Mouse (Mus musculus) frontal cortex, postnatal 10 days (tissue): ENCODE data around the gene Dgkq.
"Not testable (repeated sequence)": the region's sequence is repeated elsewhere in the genome, so short reads cannot be mapped to it uniquely, and the experiment has no call there.

ENCODE experiments used
- DNase-seq, 2 experiments: peaks; one replicate each; pipeline ENCODE4 v3.0.0; 2022; ENCODE audit warnings: low spot score in 2 of 2, mixed read lengths in 1 of 2

Dgkq gene

DNA sequence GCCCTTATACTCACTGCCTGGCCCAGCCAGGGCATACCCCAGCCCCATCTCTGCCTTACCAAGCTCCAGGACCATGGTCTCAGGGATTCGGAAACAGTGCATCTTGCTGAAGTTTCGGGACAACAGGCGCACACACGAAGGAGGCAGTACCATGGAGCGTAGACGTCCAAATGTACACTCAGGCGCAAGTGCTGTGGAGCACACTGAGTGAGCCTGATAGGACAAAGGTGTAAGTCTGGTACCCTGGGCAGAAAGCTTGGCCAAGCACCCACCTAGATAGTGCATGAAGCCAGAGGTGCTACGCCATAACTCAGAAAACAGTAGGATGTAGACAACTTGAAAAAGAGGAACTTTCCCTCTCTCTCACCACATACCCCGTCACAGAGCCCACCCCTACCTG, 14.1 kb downstream of the Dgkq start:
- DNase-seq: no peak

DNA sequence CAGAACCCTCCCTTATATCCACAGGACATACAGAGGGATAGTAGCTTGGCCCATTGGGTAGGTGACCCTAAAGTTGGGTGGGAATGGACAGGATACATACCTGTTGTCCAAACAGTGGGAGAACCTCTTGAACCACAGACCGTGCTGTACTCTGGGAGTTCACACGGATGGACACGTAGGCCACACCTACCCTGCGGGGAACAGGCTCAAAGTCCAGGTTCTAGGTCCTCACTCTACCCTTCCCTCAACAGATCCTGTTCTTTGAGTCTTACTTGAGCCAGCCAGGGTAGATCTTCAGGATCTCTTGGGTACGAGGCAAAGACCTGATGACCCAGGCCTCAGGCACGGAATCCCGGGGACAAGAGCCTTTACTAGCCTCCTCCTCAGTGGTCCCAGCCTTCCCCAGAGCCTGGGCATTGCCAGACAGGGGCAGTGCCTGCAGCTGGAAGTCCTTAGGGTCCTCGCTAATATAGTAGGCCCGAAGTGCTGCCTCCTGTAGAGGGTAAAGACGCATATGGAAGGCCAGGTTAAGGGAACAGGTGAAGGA, 15.0 kb downstream of the Dgkq start:
- no peak for DNase-seq

DNA sequence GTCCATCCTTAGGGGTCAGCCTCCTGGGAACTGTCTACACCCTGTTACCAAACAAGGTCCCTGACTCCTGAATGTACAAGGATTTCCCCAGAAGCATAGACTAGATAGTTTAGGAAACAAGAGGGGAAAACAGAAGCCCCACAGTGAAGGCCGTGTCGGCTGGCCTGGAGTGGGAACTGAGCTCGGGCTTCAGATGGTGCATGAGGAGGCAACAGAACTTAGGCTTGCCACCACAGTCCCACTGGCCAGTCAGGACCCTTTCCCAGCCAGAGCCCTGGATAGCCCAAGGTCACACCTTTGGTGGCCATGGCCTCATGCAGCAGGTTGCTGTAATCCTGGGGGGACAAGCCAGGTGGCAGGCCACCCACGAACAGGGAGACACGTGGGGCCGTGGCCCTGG, 16.1 kb downstream of the Dgkq start:
- DNase-seq: no peak

GRCm38 (mm10) chr5:108651823-108652222, 17.6 kb downstream of the Dgkq start:
- DNase-seq: no peak

DNA sequence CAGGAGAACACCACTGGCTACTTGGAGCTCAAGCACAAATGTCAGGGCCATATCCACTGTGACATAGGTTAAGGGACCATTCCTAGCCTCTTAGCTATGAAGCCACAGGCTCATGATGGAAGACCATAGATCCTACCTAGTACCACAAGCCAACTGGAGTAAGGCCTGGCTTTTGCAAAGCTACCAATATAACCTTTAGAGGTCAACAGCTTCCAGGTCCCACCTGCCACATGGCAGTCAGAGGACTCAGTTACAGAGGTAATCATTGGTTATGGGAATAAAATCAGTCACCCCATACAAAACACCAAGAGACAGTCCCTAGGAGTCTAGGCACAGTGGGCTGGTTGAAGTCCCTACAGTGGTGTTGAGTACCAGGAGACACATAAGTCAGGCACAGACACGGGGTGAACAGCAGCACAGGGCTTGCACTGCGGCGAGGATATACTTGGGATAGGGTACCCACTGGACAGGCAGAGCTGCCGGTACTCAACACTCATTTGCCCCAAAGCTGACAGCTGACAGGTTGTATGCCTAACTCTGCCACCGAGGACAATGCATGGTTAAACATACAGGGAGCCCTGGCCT, 18.2 kb downstream of the Dgkq start:
- no peak for DNase-seq

GRCm38 (mm10) chr5:108650341-108650740, 19.1 kb downstream of the Dgkq start:
- DNase-seq: no peak

- no peak for DNase-seq
Observed at GRCm38 (mm10) chr5:108648937-108649576, 20.4 kb downstream of the Dgkq start.

GRCm38 (mm10) chr5:108647820-108648465, 21.5 kb downstream of the Dgkq start:
- no peak for DNase-seq

- no peak for DNase-seq
Observed at GRCm38 (mm10) chr5:108647311-108647710, 22.2 kb downstream of the Dgkq start.

- no peak for DNase-seq
Observed at GRCm38 (mm10) chr5:108646343-108646660, 23.2 kb downstream of the Dgkq start.

DNA sequence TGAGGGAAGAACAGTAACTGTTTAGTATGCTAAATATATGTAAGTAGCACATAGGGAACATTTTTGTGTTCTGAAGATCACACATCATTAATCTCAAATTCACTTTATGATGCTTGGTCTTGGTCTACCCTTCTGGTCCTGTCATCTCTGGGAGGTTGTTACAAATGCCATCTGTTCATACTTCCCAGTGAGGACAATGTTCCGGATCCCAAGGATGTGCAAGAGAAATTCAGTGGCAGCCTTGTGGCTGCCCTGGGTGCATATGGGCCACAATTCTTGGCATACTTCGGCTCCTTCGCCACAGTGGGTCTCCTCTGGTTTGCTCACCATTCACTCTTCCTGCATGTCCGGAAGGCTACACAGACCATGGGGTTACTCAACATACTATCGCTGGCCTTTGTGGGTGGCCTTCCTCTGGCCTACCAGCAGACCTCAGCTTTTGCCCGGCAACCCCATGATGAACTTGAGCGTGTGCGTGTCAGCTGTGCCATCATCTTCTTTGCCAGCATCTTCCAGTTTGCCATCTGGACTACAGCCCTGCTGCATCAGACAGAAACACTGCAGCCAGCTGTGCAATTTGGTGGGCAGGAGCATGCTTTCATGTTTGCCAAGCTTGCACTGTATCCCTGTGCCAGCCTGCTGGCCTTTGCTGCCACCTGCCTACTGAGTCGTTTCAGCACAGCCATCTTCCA, 23.7 kb downstream of the Dgkq start:
- no peak for DNase-seq

GRCm38 (mm10) chr5:108643674-108644073, 25.8 kb downstream of the Dgkq start:
- DNase-seq: no peak

GRCm38 (mm10) chr5:108636172-108636571, 33.3 kb downstream of the Dgkq start:
- DNase-seq: no peak

- not testable (repeated sequence) for DNase-seq
Observed at GRCm38 (mm10) chr5:108634088-108634487, 35.4 kb downstream of the Dgkq start.

DNA sequence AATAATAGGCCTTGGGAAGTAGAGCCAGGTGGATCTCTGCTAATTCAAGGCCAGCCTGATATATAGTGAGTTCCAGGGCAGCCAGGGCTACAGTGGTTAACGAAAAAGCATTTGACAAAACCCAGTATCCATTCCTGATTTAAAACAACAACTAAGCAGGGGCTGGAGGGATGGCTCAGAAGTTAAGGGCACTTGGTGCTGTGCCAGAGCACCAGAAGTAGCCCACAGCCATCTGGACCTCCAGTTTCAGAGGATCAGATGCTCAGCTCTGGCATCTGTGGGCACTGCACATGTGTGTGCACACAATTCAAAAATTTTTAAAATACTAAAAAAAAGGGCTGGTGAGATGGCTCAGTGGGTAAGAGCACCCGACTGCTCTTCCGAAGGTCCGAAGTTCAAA, 35.8 kb downstream of the Dgkq start:
- DNase-seq: no peak

- peak; percentile 87 to 92 for DNase-seq
Observed at GRCm38 (mm10) chr5:108629634-108630483, 39.6 kb downstream of the Dgkq start, which contains the start of the genes Gak and Tmem175. Gene Gak, minus strand, starts transcription at chr5:108629755. Gene Tmem175, plus strand, starts transcription at chr5:108629770.

DNA sequence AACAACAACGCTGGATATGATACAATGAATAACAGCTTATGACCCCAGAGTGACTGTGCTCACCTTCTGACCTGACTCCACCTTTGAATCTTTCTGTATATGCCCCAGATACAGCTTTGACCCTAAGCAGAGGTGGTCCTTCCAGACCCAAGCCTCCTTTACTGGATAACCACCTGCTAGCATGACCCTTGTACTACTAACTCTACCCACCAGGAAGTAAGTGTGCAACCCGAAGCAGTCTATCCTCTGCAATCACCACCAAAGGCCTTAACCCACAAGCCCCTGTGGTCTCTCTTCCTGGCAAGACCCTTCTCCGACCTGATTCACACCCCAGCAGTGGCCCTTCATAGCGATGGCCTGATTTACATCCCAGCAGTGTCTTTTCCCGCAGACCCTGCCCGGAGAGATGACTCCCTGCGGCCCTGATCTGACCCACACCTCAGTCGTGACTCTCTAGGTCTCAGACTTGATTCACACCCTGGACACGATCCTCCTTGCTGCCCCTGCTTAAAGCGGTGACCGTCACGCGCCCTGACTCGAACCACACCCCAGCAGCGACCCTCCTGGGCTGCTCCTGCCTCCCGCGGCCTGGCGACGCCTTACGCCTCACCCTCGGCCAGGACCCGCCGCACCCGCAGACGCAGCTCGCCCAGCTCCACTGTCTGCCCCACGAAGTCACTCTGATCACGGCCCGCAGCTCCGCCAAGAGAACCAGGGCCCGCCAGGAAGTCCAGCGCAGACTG, 40.4 kb downstream of the Dgkq start:
- no peak for DNase-seq

- no peak for DNase-seq
Observed at GRCm38 (mm10) chr5:108626050-108626660, 43.3 kb downstream of the Dgkq start.

GRCm38 (mm10) chr5:108621870-108622269, 47.6 kb downstream of the Dgkq start:
- no peak for DNase-seq

- no peak for DNase-seq
Observed at GRCm38 (mm10) chr5:108610426-108610825, 59.0 kb downstream of the Dgkq start.
